Mouse (Mus musculus) MEL (cell line): ENCODE measurements at regions not wholly inside any gene's neighbourhood (a gene's known extent, or its start where the extent isn't known, plus 50 kb on each side); places are given as distances from the start of the nearest gene placed in this dataset.

ENCODE experiments used
- DNase-seq: peaks from one replicate; pipeline ENCODE4 v3.0.0; 2011; ENCODE audit warnings: low read depth, low spot score
- H3K27ac ChIP-seq: 2 replicates; pipeline ENCODE4 v1.5.1; 2012; ENCODE audit warnings: low read depth, mild to moderate bottlenecking, control low read depth, low read length, moderate library complexity; ENCODE audit not compliant: control insufficient read depth
- H3K27me3 ChIP-seq, 2 experiments: fragments of 150-350 bp in 1 of 2; sonication (generic) in 1 of 2; 2 replicates each; pipeline ENCODE4 v1.6.1; 2012; ENCODE audit warnings: low read length in 2 of 2, mild to moderate bottlenecking in 2 of 2, improper control_type of control experiment in 1 of 2, moderate library complexity in 1 of 2; ENCODE audit not compliant: insufficient read depth in 2 of 2, control insufficient read depth in 1 of 2
- H3K36me3 ChIP-seq, 2 experiments: 2 replicates each; pipeline ENCODE4 v1.6.1; 2012 to 2014; ENCODE audit warnings: low read length in 2 of 2, improper control_type of control experiment in 1 of 2, inconsistent platforms in 1 of 2, mild to moderate bottlenecking in 1 of 2; ENCODE audit not compliant: insufficient read depth in 2 of 2, control insufficient read depth in 1 of 2
- H3K4me1 ChIP-seq, 2 experiments: fragments of 150-350 bp in 1 of 2; sonication (generic) in 1 of 2; 2 replicates each; pipeline ENCODE4 v1.6.1; 2012; ENCODE audit warnings: low read length in 2 of 2, improper control_type of control experiment in 1 of 2, mild to moderate bottlenecking in 1 of 2; ENCODE audit not compliant: insufficient read depth in 2 of 2, control insufficient read depth in 1 of 2
- H3K4me3 ChIP-seq, 2 experiments: fragments of 150-350 bp in 1 of 2; sonication (generic) in 1 of 2; 2 replicates each; pipeline ENCODE4 v1.5.1; 2012; ENCODE audit warnings: low read depth in 2 of 2, low read length in 2 of 2, mild to moderate bottlenecking in 2 of 2, moderate library complexity in 2 of 2, control low read depth in 1 of 2, improper control_type of control experiment in 1 of 2; ENCODE audit not compliant: control insufficient read depth in 1 of 2, insufficient read depth in 1 of 2
- H3K79me2 ChIP-seq: 2 replicates; pipeline ENCODE4 v1.6.1; 2012; ENCODE audit warnings: mild to moderate bottlenecking, low read length, moderate library complexity; ENCODE audit not compliant: control insufficient read depth, poor library complexity, insufficient read depth
- H3K9ac ChIP-seq: 2 replicates; pipeline ENCODE4 v1.6.1; 2012; ENCODE audit warnings: low read depth, mild to moderate bottlenecking, control low read depth, low read length, moderate library complexity; ENCODE audit not compliant: control insufficient read depth, poor library complexity, severe bottlenecking
- H3K9me3 ChIP-seq: fragments of 150-350 bp; sonication (generic); replicated peaks from 2 replicates; pipeline ENCODE4 v1.6.1; 2012; ENCODE audit warnings: mild to moderate bottlenecking, low read length, improper control_type of control experiment, moderate library complexity; ENCODE audit not compliant: insufficient read depth
- E2F4 ChIP-seq: IDR thresholded peaks from 2 replicates; pipeline ENCODE4 v1.6.1; 2011; ENCODE audit warnings: low read depth, low read length, improper control_type of control experiment, borderline replicate concordance
- ELF1 ChIP-seq: IDR thresholded peaks from 2 replicates; pipeline ENCODE4 v1.6.1; 2014; ENCODE audit warnings: low read depth, mild to moderate bottlenecking, inconsistent platforms, low read length, improper control_type of control experiment, moderate library complexity
- ETS1 ChIP-seq: IDR thresholded peaks from 2 replicates; pipeline ENCODE4 v1.6.1; 2012; ENCODE audit warnings: low read depth, mild to moderate bottlenecking, inconsistent platforms, low read length, improper control_type of control experiment, moderate library complexity
- GABPA ChIP-seq: IDR thresholded peaks from 2 replicates; pipeline ENCODE4 v1.6.1; 2012; ENCODE audit warnings: low read depth, mild to moderate bottlenecking, inconsistent platforms, low read length, improper control_type of control experiment, moderate library complexity
- HCFC1 ChIP-seq: IDR thresholded peaks from 2 replicates; pipeline ENCODE4 v1.6.1; 2012; ENCODE audit warnings: low read depth, mild to moderate bottlenecking, inconsistent platforms, low read length, improper control_type of control experiment, moderate library complexity
- JUND ChIP-seq: IDR thresholded peaks from 2 replicates; pipeline ENCODE4 v1.6.1; 2011; ENCODE audit warnings: low read depth, mild to moderate bottlenecking, improper control_type of control experiment, low read length
- KAT2A ChIP-seq: conservative IDR thresholded peaks from 2 replicates; pipeline ENCODE4 v1.6.1; 2012; ENCODE audit warnings: low read depth, low read length, improper control_type of control experiment, inconsistent platforms
- MAFK ChIP-seq: IDR thresholded peaks from 2 replicates; pipeline ENCODE4 v1.6.1; 2011; ENCODE audit warnings: low read depth, mild to moderate bottlenecking, low read length, improper control_type of control experiment, borderline replicate concordance
- MAX ChIP-seq: IDR thresholded peaks from 2 replicates; pipeline ENCODE4 v1.6.1; 2011; ENCODE audit warnings: low read length, improper control_type of control experiment
- MAZ ChIP-seq: IDR thresholded peaks from 2 replicates; pipeline ENCODE4 v1.6.1; 2012; ENCODE audit warnings: low read depth, mild to moderate bottlenecking, inconsistent platforms, low read length, improper control_type of control experiment
- MEF2A ChIP-seq: IDR thresholded peaks from 2 replicates; pipeline ENCODE4 v1.6.1; 2014; ENCODE audit warnings: low read depth, mild to moderate bottlenecking, inconsistent platforms, low read length, improper control_type of control experiment; ENCODE audit not compliant: poor library complexity, insufficient replicate concordance, severe bottlenecking; ENCODE audit errors: extremely low read depth
- MYB ChIP-seq: IDR thresholded peaks from 2 replicates; pipeline ENCODE4 v1.6.1; 2011; ENCODE audit warnings: mild to moderate bottlenecking, low read depth, low read length, improper control_type of control experiment
- MYC ChIP-seq: IDR thresholded peaks from 2 replicates; pipeline ENCODE4 v1.6.1; 2011; ENCODE audit warnings: low read depth, mild to moderate bottlenecking, low read length, improper control_type of control experiment, moderate library complexity
- NRF1 ChIP-seq: IDR thresholded peaks from 2 replicates; pipeline ENCODE4 v1.6.1; 2014; ENCODE audit warnings: low read depth, mild to moderate bottlenecking, inconsistent platforms, low read length, improper control_type of control experiment, moderate library complexity; ENCODE audit not compliant: poor library complexity, insufficient read depth, severe bottlenecking
- POLR2A ChIP-seq, 2 experiments: IDR thresholded peaks; 2 replicates each; pipeline ENCODE4 v1.6.1; 2011 to 2012; ENCODE audit warnings: low read length in 2 of 2, mild to moderate bottlenecking in 2 of 2, control low read depth in 1 of 2, improper control_type of control experiment in 1 of 2, low read depth in 1 of 2, moderate library complexity in 1 of 2; ENCODE audit not compliant: control insufficient read depth in 1 of 2, insufficient read depth in 1 of 2, poor library complexity in 1 of 2
- POLR2AphosphoS2 ChIP-seq: IDR thresholded peaks from 2 replicates; pipeline ENCODE4 v1.6.1; 2011; ENCODE audit warnings: low read length, improper control_type of control experiment
- POLR2AphosphoS5 ChIP-seq: IDR thresholded peaks from 2 replicates; pipeline ENCODE4 v1.6.1; 2012; ENCODE audit warnings: low read depth, borderline replicate concordance, mild to moderate bottlenecking, inconsistent platforms, low read length, moderate library complexity, mixed read lengths
- RAD21 ChIP-seq: IDR thresholded peaks from 2 replicates; pipeline ENCODE4 v1.6.1; 2011; ENCODE audit warnings: mild to moderate bottlenecking, low read depth, low read length, improper control_type of control experiment
- RCOR1 ChIP-seq: IDR thresholded peaks from 2 replicates; pipeline ENCODE4 v1.6.1; 2012; ENCODE audit warnings: low read depth, mild to moderate bottlenecking, inconsistent platforms, low read length, improper control_type of control experiment
- SIN3A ChIP-seq: IDR thresholded peaks from 2 replicates; pipeline ENCODE4 v1.6.1; 2012; ENCODE audit warnings: low read length, improper control_type of control experiment, inconsistent platforms
- SMC3 ChIP-seq: IDR thresholded peaks from 2 replicates; pipeline ENCODE4 v1.6.1; 2011; ENCODE audit warnings: low read depth, low read length, improper control_type of control experiment
- TAL1 ChIP-seq: IDR thresholded peaks from 2 replicates; pipeline ENCODE4 v1.6.1; 2012; ENCODE audit warnings: mild to moderate bottlenecking, inconsistent platforms, low read length, moderate library complexity, mixed read lengths
- TBP ChIP-seq: IDR thresholded peaks from 2 replicates; pipeline ENCODE4 v1.8.0; 2011; ENCODE audit warnings: low read depth, low read length, improper control_type of control experiment
- TCF12 ChIP-seq: IDR thresholded peaks from 2 replicates; pipeline ENCODE4 v1.6.1; 2014; ENCODE audit warnings: low read depth, mild to moderate bottlenecking, inconsistent platforms, low read length, improper control_type of control experiment, moderate library complexity
- USF1 ChIP-seq: IDR thresholded peaks from 2 replicates; pipeline ENCODE4 v1.6.1; 2014; ENCODE audit warnings: low read depth, mild to moderate bottlenecking, inconsistent platforms, low read length, improper control_type of control experiment, moderate library complexity
- USF2 ChIP-seq, 2 experiments: IDR thresholded peaks; 2 replicates each; pipeline ENCODE4 v1.6.1; 2011 to 2012; ENCODE audit warnings: improper control_type of control experiment in 2 of 2, low read length in 2 of 2, borderline replicate concordance in 1 of 2, inconsistent platforms in 1 of 2, low read depth in 1 of 2, mild to moderate bottlenecking in 1 of 2; ENCODE audit not compliant: insufficient read depth in 1 of 2
- ZMIZ1 ChIP-seq: IDR thresholded peaks from 2 replicates; pipeline ENCODE4 v1.6.1; 2012; ENCODE audit warnings: low read depth, mild to moderate bottlenecking, inconsistent platforms, low read length, improper control_type of control experiment, moderate library complexity

GRCm38 (mm10) chr10:66843258-66843657 is 252.7 kb upstream of the Jmjd1c start:
- TF ChIP-seq HCFC1: no peak
- Histone ChIP-seq H3K9me3 (no peaks in the 10 kb centered on the region), H3K36me3 (no peaks in the 10 kb centered on the region), H3K9ac (no peak overlapping the region), H3K27ac (no peak overlapping the region), H3K4me1 (no peaks in the 10 kb centered on the region), H3K27me3 (no peaks in the 10 kb centered on the region), H3K79me2 (no peaks in the 10 kb centered on the region), H3K4me3 (no peak overlapping the region)
- no peak for DNase-seq

GRCm38 (mm10) chr10:66848778-66849177 is 247.1 kb upstream of the Jmjd1c start:
- Histone ChIP-seq H3K4me3 (no peak overlapping the region), H3K27ac (no peak overlapping the region)
- no peak for DNase-seq

GRCm38 (mm10) chr10:66849681-66850080 is 246.2 kb upstream of the Jmjd1c start:
- Histone ChIP-seq H3K27ac (no peak overlapping the region), H3K9me3 (no peaks in the 10 kb centered on the region), H3K4me1 (peaks cover 0 to 5% of the 10 kb centered on the region in 2 experiments; a peak in 2 of 4 replicates), H3K79me2 (no peaks in the 10 kb centered on the region), H3K27me3 (no peaks in the 10 kb centered on the region), H3K36me3 (peaks cover 0 to 2% of the 10 kb centered on the region in 2 experiments; a peak in 1 of 4 replicates), H3K4me3 (no peak overlapping the region), H3K9ac (no peak overlapping the region)
- TF ChIP-seq MAX (no peak), JUND (no peak), USF1 (no peak), POLR2A (IDR thresholded peaks at IDR 0.05; ENCODE audit: control insufficient read depth in 1 of 2, insufficient read depth in 1 of 2, low read depth in 1 of 2, low read length in 2 of 2, poor library complexity in 1 of 2) (no peak), SIN3A (no peak), MEF2A (no peak), RAD21 (no peak), TAL1 (no peak), TBP (no peak), MYC (no peak), NRF1 (no peak), POLR2AphosphoS2 (no peak), KAT2A (no peak), E2F4 (no peak), TCF12 (no peak), ZMIZ1 (no peak), ELF1 (no peak), RCOR1 (no peak)
- no peak for DNase-seq

More at GRCm38 (mm10) chr10:66848778-66849177, 247.1 kb upstream of the Jmjd1c start:
- Histone ChIP-seq H3K4me1 (peaks cover 0 to 5% of the 10 kb centered on the region in 2 experiments; a peak in 2 of 4 replicates), H3K36me3 (peaks cover 0 to 2% of the 10 kb centered on the region in 2 experiments; a peak in 1 of 4 replicates), H3K79me2 (no peaks in the 10 kb centered on the region), H3K9me3 (no peaks in the 10 kb centered on the region), H3K27me3 (no peaks in the 10 kb centered on the region), H3K9ac (no peak overlapping the region)
- TF ChIP-seq MAFK: no peak
- no peak for TF ChIP-seq GABPA
- TF ChIP-seq E2F4: no peak
- no peak for TF ChIP-seq JUND
- no peak for TF ChIP-seq TAL1
- TF ChIP-seq ZMIZ1: no peak
- no peak for TF ChIP-seq MYC
- TF ChIP-seq MYB: no peak
- no peak for TF ChIP-seq NRF1
- TF ChIP-seq USF2 (IDR thresholded peaks at IDR 0.05; ENCODE audit: borderline replicate concordance in 1 of 2, insufficient read depth in 1 of 2, low read depth in 1 of 2, low read length in 2 of 2): no peak
- TF ChIP-seq POLR2AphosphoS5: no peak
- TF ChIP-seq MAZ: no peak
- no peak for TF ChIP-seq ELF1
- no peak for TF ChIP-seq SMC3
- no peak for TF ChIP-seq ETS1
- TF ChIP-seq MEF2A: no peak
